Mouse (Mus musculus) heart, postnatal 0 days (tissue): ENCODE results near the gene Dctn3.

ENCODE experiments used
- CTCF ChIP-seq: IDR thresholded peaks from 2 replicates; pipeline ENCODE4 v1.5.1; 2016; ENCODE audit warnings: antibody characterized with exemption, control low read depth, low read depth
- EP300 ChIP-seq: IDR thresholded peaks from 2 replicates; pipeline ENCODE4 v1.6.1; 2016; ENCODE audit warnings: antibody characterized with exemption, low read depth

DNA sequence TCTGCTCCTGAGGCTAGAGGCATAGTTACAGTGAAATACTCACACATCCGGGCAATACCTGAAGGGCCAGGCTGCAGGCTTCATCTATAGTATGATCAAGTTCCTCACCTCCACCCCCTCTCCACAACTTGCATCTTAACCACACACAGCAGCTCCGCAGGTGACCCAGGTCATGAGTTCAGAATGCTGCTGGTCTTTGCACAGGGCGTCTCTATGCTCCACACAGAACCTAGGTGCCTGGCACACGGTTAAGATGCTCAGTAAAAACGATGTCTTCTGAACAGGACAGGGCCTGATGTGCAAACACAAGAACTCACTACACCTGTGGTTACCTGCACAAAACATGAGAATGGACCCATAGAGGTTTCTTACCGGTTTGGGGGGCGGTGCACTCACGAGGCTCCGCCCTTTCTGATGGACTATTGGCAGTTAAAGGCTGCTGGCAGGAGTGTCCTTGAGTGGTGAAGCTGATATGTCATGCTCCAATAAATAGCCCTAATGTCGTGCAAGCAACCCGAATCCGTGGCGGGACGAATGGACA, 31.9 kb upstream of the Dctn3 start, which contains the start of gene Galt:
- no peak for TF ChIP-seq CTCF
- TF ChIP-seq EP300 = no peak
